Mouse (Mus musculus): Measurements from ENCODE around the gene Pou1f1. TPM values are rescaled to one million over a fixed set of nuclear protein-coding genes. Genes with fewer than 3 reads are reported as not detected.

The Pou1f1 gene
- total RNA-seq, 2 experiments from 2014 or later = not detected

DNA sequence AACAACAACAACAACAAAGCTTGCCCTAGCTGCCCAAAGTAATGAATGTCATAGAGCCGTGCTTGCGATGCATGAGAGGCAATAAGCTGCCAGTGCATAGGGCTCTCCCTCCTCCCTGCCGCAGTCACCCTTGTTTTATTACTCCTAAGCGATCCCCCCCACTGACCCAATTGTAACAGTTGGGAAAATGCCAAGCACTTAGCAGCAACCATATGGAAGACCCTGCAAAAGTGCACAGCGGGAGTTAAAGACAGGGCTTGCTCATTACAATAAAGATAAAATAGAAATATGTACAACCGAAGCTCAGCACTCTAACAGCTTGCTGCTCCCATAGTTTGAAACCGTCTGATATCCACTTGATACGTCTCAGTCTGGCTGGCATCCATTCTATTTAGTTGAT, 44.0 kb downstream of the Pou1f1 start:
- DNase-seq = no peak

DNA sequence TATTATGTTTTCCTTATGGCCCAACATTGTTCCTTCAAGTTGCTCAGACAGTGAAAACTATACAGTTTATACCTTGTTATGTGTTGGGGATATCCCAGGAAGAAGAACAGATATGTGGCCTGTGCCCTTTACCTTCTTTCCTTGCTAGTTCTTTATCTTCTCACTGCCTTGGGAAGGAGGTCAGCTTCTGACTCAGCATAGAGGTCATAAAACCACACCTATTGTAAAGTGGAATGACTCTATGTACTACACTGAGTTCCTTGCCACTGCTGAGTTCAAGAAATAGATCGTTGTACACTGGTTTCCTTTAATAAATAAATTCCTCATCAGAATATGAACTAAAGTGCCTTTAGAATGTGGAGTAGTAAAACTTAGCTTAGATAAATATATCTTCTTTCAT, 44.6 kb downstream of the Pou1f1 start:
- no peak for DNase-seq

DNA sequence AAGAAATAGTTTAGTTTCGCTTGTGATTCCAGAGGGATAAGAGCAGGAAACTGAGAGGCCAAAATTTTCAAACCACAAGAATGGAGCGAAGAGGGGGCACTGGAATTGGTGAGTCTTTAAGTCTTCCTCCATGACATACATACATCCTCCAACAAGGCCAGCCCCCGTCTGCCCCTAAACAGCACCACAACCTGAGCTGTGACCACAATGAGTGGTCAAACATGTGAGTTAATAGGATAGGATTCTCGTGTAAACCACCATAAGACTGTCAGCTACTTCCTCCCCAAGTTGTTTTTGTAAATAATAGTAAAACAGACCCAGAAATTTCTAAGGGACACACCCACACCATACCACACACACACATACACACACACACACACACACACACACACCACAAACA, 48.5 kb downstream of the Pou1f1 start:
- no peak for DNase-seq

DNA sequence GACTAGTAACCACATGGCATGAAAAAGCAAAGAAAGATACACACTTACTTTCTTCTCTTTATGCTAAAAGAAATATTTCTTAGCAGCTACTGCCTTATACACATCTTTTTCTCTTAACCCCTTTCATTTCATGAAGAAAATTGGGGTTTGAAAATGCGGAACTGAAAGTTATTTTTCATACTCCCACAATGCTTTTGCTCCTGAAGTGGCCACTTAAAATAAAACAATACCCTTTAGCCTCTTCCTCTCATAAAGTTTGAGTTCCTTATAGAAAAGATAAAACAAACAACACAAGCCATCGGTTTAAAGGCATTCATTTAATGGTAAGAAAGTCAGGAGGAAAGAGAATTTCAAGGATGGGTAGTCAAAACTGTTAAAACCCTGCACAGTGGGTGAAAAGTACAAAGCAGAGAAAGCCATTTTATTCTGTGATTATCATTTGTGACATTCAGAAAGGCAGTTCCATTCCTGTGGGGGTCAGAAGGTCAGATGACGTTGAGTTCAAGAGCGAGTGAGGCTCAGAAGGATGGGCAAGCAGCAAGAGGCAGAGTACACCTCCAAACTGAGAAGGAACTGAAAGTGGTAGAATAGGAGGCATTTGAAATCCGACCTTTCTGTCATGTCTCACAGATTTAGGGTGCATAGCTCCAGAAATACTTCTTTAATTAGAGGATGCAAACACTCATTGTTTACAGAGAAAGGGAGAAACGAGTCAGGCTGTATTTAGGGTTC, 57.2 kb downstream of the Pou1f1 start:
- no peak for DNase-seq

Other genes with a start within 250 kb of the Pou1f1 start
- 10 to 100 TPM; 42.8 to 42.9 TPM for gene Chmp2b, start 42.2 kb downstream of the Pou1f1 start, total RNA-seq (2021)

Measured in heart, adult 18-20 months (tissue).